Mouse (Mus musculus) embryo, embryonic 10 days (tissue): ENCODE data around the gene Hebp2.
A peak's percentile ranks its signal among the peaks of the same experiment; 100 is the strongest.

Experiments used
- DNase-seq: peaks from one replicate; pipeline ENCODE4 v3.0.0-alpha.2; 2015; ENCODE audit warnings: low spot score

Gene Hebp2

DNA sequence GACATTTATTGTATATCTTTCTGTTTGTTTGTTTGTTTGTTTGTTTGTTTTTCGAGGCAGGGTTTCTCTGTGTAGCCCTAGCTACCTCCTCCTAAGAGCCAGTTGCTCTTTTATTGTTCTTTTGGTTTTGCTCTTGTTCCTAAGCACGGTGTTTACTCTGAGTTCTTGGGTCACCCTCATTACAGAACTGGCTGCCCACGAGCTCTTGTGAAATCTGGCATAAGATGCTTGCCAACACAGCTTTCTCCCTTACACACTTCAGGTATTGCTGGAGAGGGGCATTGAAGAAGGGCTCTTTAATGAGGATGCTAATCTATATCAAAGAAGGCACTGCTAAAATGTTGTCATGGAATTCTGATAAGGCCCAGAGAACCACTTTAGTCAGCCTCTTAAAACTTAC lies 35.2 kb downstream of the Hebp2 start:
- DNase-seq, result no peak

- DNase-seq, result no peak
Measured at GRCm38 (mm10) chr10:18508586-18508985, 37.3 kb downstream of the Hebp2 start.

DNA sequence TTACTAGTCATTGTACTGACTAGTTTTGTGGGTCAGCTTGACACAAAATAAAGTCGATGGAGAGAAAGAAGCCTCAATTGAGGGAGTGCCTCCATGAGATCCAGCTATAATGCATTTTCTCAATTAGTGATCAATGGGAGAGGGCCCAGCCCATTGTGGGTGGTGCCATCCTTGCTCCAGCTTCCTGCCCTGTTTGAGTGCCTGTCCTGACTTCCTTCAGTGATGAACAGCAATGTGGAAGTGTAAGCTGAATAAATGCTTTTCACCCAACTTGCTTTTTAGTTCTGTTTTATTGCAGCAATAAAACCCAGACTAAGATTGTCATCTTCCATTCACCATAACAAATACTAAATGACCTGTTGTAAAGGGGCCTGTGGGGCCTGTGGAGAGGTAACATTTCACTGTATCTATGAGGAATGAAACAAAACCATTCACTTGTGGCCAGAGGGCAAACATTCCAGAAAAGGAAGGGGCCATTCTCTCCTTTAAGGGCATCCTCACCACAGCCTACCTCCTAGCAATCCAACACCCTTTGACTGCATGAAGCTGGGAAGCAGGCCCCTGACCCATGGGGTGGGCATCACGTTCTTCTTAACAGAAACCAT lies 37.9 kb downstream of the Hebp2 start:
- DNase-seq, result no peak

DNA sequence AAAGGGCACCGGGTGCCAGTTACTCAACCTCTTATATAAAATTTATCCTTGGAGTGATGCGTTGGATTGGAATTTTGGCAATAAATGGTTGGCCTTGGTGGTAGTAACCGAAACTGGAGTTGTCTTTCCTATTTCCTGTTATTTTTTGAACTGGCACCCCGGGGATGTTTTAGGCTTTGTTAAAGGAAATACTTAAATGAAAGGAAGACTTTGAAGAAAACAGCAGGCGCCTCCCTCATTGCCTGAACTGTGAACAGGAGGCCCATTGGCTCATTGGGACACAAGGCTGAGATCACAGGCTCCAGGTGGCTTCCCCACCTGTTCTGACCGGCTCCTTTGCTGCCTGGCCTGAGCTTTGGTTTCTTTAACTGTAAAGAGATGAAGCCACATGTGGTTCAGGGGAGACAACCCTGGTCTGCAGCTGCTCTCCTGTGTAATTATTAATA lies 39.4 kb downstream of the Hebp2 start:
- no peak for DNase-seq

DNA sequence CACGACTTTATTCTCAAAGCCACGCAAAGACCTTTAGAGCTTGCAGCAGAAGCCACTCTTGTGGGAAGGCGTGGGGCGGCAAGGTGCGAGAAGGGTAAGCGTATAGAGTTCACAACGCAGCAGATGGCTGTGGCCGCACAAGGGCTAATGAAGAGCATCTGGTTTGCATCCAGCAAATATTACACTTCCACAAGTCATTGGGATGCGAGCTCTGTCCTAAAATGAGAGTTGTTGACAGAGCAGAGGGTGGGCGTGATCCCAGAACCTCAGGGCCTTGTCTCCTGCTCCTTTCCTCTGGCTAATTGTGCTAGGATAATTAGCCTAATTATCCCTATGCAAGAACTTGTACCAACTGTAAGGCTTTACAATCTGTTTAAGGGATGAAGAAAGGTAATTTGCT lies 40.2 kb downstream of the Hebp2 start:
- DNase-seq, result peak; percentile 44

DNA sequence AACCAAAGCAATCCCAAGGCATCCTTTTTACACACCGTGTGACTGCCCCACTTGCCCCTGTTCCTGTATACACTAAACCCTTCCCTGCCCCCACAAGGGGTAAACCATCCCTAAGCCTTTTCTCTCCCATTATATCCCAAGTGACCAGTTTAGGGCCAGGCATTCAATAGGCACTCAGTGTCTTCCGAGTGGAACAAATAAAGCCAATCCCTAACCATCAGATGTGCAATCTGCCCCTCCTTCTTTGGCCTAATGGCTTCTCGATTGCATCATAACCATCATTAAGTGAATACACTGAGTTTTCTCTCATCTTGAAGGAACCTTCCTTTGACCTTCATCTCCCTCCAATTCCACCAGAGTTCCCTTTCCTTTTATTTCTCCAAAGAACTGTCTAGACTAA lies 43.9 kb downstream of the Hebp2 start:
- DNase-seq, result no peak

GRCm38 (mm10) chr10:18497066-18497465 lies 48.8 kb downstream of the Hebp2 start:
- no peak for DNase-seq

DNA sequence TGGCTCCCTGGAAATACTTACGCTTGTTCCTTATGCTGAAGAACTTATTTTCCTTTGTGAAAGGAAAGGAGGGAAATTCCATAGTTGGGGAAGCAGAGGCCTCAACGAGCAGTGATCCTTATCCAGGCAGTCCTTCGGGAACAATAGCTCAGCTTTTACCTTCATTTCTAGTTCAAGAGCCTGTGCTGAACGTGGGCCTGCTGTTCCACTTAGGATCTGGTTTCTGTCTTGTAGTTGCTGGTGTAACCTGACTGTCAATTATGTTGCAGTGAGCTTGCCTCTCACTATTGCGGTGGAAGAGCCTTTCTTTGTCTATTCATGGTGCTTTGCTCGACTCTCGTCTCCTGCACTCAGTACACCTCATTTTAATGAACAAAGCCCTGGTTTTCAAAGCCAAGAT lies 51.6 kb downstream of the Hebp2 start:
- DNase-seq, result no peak

- no peak for DNase-seq
Measured at GRCm38 (mm10) chr10:18493010-18493894, 52.6 kb downstream of the Hebp2 start.

- DNase-seq, result no peak
Measured at GRCm38 (mm10) chr10:18491952-18492351, 53.9 kb downstream of the Hebp2 start.

DNA sequence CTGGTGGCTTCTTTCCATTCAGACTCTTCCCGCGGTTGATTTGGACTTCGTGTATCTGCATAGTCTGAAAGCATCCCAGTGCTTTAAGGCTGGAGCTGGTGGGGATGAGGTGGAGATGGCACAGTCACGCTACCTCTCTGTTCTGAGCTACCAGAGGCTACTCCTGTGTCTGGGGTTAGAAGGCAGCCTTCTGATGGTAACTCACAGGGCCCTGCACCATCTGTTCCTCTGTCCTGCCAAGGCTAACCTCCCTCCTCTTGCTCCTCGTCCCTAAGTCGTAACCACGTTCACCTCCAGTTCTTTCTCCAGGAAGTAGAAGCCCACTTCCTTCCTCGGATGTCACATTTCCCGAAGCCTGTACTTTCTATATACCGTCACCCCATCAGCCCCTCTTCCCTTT lies 55.9 kb downstream of the Hebp2 start:
- DNase-seq, result no peak
